Mouse (Mus musculus) layer of hippocampus, adult 11-12 months (tissue): ENCODE data around the gene Hscb.

ENCODE experiments used
- DNase-seq: peaks from one replicate; pipeline ENCODE4 v3.0.0; 2022; ENCODE audit warnings: low spot score

Hscb gene

GRCm38 (mm10) chr5:110831036-110831720 is 8.4 kb downstream of the Hscb start:
- DNase-seq = no peak

GRCm38 (mm10) chr5:110827576-110827975 is 12.0 kb downstream of the Hscb start:
- no peak for DNase-seq

- DNase-seq = no peak
Observed at GRCm38 (mm10) chr5:110826781-110827495, 12.6 kb downstream of the Hscb start.

GRCm38 (mm10) chr5:110824421-110824820 is 15.2 kb downstream of the Hscb start:
- no peak for DNase-seq

GRCm38 (mm10) chr5:110809667-110810325 is 29.8 kb downstream of the Hscb start, which contains the start of gene Ulk1:
Ulk1 (minus strand) TSS chr5:110810097.
- DNase-seq = peak; percentile 100

GRCm38 (mm10) chr5:110808821-110809666 is 30.5 kb downstream of the Hscb start:
- DNase-seq = no peak

GRCm38 (mm10) chr5:110808061-110808631 is 31.4 kb downstream of the Hscb start:
- DNase-seq = peak; percentile 83

GRCm38 (mm10) chr5:110807453-110807852 is 32.1 kb downstream of the Hscb start:
- DNase-seq = no peak

GRCm38 (mm10) chr5:110806676-110807075 is 32.9 kb downstream of the Hscb start:
- DNase-seq = no peak

- DNase-seq = no peak
Observed at GRCm38 (mm10) chr5:110806154-110806553, 33.4 kb downstream of the Hscb start.

GRCm38 (mm10) chr5:110804012-110804743 is 35.4 kb downstream of the Hscb start:
- DNase-seq = no peak

GRCm38 (mm10) chr5:110802809-110803208 is 36.8 kb downstream of the Hscb start:
- DNase-seq = no peak

- no peak for DNase-seq
Observed at GRCm38 (mm10) chr5:110802186-110802585, 37.4 kb downstream of the Hscb start.

- no peak for DNase-seq
Observed at GRCm38 (mm10) chr5:110801036-110801624, 38.4 kb downstream of the Hscb start.

- DNase-seq = no peak
Observed at GRCm38 (mm10) chr5:110797696-110798095, 41.9 kb downstream of the Hscb start.

- DNase-seq = no peak
Observed at GRCm38 (mm10) chr5:110794363-110794762, 45.2 kb downstream of the Hscb start.

GRCm38 (mm10) chr5:110788684-110789083 is 50.9 kb downstream of the Hscb start:
- no peak for DNase-seq

- no peak for DNase-seq
Observed at GRCm38 (mm10) chr5:110786081-110786835, 53.3 kb downstream of the Hscb start.

- DNase-seq = no peak
Observed at GRCm38 (mm10) chr5:110783150-110783549, 56.4 kb downstream of the Hscb start.
